Mouse (Mus musculus): ENCODE data around the gene Gm10663. TPM values are rescaled to one million over a fixed set of nuclear protein-coding genes. Genes with fewer than 3 reads are reported as not detected.

Gene Gm10663
- polyA plus RNA-seq, 1 experiment: not detected

DNA sequence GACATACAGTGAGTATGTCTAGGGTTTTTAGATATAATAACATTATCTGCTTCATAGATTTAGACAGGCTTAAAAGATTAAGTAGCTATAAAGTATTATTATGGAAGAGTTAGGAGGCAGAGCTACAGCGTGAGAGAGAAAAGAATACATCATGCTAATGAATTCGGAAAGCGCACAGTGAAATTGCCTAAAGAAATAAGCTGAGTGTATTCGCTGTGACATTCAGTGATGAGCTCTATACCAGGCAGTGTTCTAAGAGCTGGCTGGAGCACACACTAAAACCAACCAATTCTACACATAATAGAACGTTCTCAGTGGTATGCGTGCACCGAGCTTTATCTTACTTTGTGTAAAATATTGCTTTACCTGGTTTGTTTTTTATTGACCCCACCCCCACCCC is 28.8 kb downstream of the Gm10663 start:
- Histone ChIP-seq H3K4me1 (ENCODE audit: control insufficient read depth, insufficient read depth, low read length) (no peaks in the 10 kb centered on the region; the same call in 1 of the 2 replicates), H3K27ac (ENCODE audit: insufficient read depth, low read depth, low read length) (no peak overlapping the region), H3K27me3 (replicated peaks; ENCODE audit: control insufficient read depth, insufficient read depth, low read length) (no peaks in the 10 kb centered on the region), H3K4me3 (ENCODE audit: insufficient read depth, low read depth, low read length) (no peak overlapping the region), H3K36me3 (ENCODE audit: control insufficient read depth, insufficient read depth, low read length) (no peaks in the 10 kb centered on the region)
- TF ChIP-seq POLR2A (IDR thresholded peaks at IDR 0.05; ENCODE audit: low read depth, low read length): no peak
- TF ChIP-seq CTCF (conservative IDR thresholded peaks at IDR 0.05; ENCODE audit: insufficient read depth, insufficient read length, low read depth, low read length): no peak
- no peak for DNase-seq
- 84% methylated on average over 7 of the region's 7 CpGs for WGBS

DNA sequence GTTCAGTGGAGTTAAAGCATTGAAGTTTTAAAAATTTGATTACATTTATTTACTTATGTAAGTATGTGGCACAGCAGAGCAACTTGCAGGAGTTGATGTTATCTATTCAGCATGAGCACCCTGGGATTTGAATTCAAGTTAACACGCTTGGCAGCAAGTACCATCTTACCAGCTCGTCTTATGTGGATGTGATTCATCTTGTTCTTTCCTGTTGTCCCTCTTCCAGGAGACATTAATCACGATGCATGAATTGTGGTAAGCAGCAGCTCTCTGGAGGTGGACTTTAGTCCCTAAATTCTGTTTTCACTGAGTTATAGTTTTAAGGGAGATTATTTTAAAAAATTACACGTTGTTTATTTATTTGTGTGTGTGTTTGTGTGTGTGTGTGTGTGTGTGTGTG is 29.2 kb downstream of the Gm10663 start:
- Histone ChIP-seq H3K27ac (ENCODE audit: insufficient read depth, low read depth, low read length) (no peak overlapping the region; the same call in 1 of the 2 replicates), H3K4me1 (ENCODE audit: control insufficient read depth, insufficient read depth, low read length) (no peaks in the 10 kb centered on the region; the same call in 1 of the 2 replicates), H3K4me3 (ENCODE audit: insufficient read depth, low read depth, low read length) (no peak overlapping the region), H3K27me3 (replicated peaks; ENCODE audit: control insufficient read depth, insufficient read depth, low read length) (no peaks in the 10 kb centered on the region), H3K36me3 (ENCODE audit: control insufficient read depth, insufficient read depth, low read length) (no peaks in the 10 kb centered on the region)
- WGBS: 44% methylated on average over 4 of the region's 4 CpGs
- TF ChIP-seq POLR2A (IDR thresholded peaks at IDR 0.05; ENCODE audit: low read depth, low read length) (no peak), CTCF (conservative IDR thresholded peaks at IDR 0.05; ENCODE audit: insufficient read depth, insufficient read length, low read depth, low read length) (no peak)
- no peak for DNase-seq

- Histone ChIP-seq H3K27me3 (replicated peaks; ENCODE audit: control insufficient read depth, insufficient read depth, low read length) (no peaks in the 10 kb centered on the region), H3K36me3 (ENCODE audit: control insufficient read depth, insufficient read depth, low read length) (no peaks in the 10 kb centered on the region), H3K4me3 (ENCODE audit: insufficient read depth, low read depth, low read length) (no peak overlapping the region), H3K27ac (ENCODE audit: insufficient read depth, low read depth, low read length) (no peak overlapping the region), H3K4me1 (ENCODE audit: control insufficient read depth, insufficient read depth, low read length) (no peaks in the 10 kb centered on the region)
- WGBS: 94% methylated on average over 25 of the region's 25 CpGs
- DNase-seq: no peak
- no peak for TF ChIP-seq CTCF (conservative IDR thresholded peaks at IDR 0.05; ENCODE audit: insufficient read depth, insufficient read length, low read depth, low read length)
- no peak for TF ChIP-seq POLR2A (IDR thresholded peaks at IDR 0.05; ENCODE audit: low read depth, low read length)
Observed at GRCm38 (mm10) chr8:65107936-65108718, 33.3 kb downstream of the Gm10663 start.

- H3K4me3 ChIP-seq (ENCODE audit: insufficient read depth, low read depth, low read length): no peak overlapping the region
- WGBS: 69% methylated on average over 6 of the region's 6 CpGs
Observed at GRCm38 (mm10) chr8:65108936-65109335, 34.1 kb downstream of the Gm10663 start.

GRCm38 (mm10) chr8:65110285-65110691 is 35.5 kb downstream of the Gm10663 start:
- 16% methylated on average over 5 of the region's 5 CpGs for WGBS
- H3K36me3 ChIP-seq (ENCODE audit: control insufficient read depth, insufficient read depth, low read length): no peaks in the 10 kb centered on the region
- H3K27ac ChIP-seq (ENCODE audit: insufficient read depth, low read depth, low read length): no peak overlapping the region
- H3K4me1 ChIP-seq (ENCODE audit: control insufficient read depth, insufficient read depth, low read length): no peaks in the 10 kb centered on the region
- TF ChIP-seq POLR2A (IDR thresholded peaks at IDR 0.05; ENCODE audit: low read depth, low read length) (no peak), CTCF (conservative IDR thresholded peaks at IDR 0.05; ENCODE audit: insufficient read depth, insufficient read length, low read depth, low read length) (peak; percentile 90)
- H3K4me3 ChIP-seq (ENCODE audit: insufficient read depth, low read depth, low read length): no peak overlapping the region
- no peaks in the 10 kb centered on the region for H3K27me3 ChIP-seq (replicated peaks; ENCODE audit: control insufficient read depth, insufficient read depth, low read length)
- peak; percentile 78 for DNase-seq

More at GRCm38 (mm10) chr8:65108936-65109335, 34.1 kb downstream of the Gm10663 start:
- Histone ChIP-seq H3K4me1 (ENCODE audit: control insufficient read depth, insufficient read depth, low read length) (no peaks in the 10 kb centered on the region), H3K36me3 (ENCODE audit: control insufficient read depth, insufficient read depth, low read length) (no peaks in the 10 kb centered on the region), H3K27me3 (replicated peaks; ENCODE audit: control insufficient read depth, insufficient read depth, low read length) (no peaks in the 10 kb centered on the region), H3K27ac (ENCODE audit: insufficient read depth, low read depth, low read length) (no peak overlapping the region)
- no peak for TF ChIP-seq CTCF (conservative IDR thresholded peaks at IDR 0.05; ENCODE audit: insufficient read depth, insufficient read length, low read depth, low read length)
- no peak for TF ChIP-seq POLR2A (IDR thresholded peaks at IDR 0.05; ENCODE audit: low read depth, low read length)
- no peak for DNase-seq

- Histone ChIP-seq H3K27ac (ENCODE audit: insufficient read depth, low read depth, low read length) (no peak overlapping the region), H3K4me1 (ENCODE audit: control insufficient read depth, insufficient read depth, low read length) (no peaks in the 10 kb centered on the region), H3K4me3 (ENCODE audit: insufficient read depth, low read depth, low read length) (no peak overlapping the region), H3K27me3 (replicated peaks; ENCODE audit: control insufficient read depth, insufficient read depth, low read length) (no peaks in the 10 kb centered on the region), H3K36me3 (ENCODE audit: control insufficient read depth, insufficient read depth, low read length) (no peaks in the 10 kb centered on the region)
- WGBS: 73% methylated on average over 6 of the region's 6 CpGs
- TF ChIP-seq POLR2A (IDR thresholded peaks at IDR 0.05; ENCODE audit: low read depth, low read length) (no peak), CTCF (conservative IDR thresholded peaks at IDR 0.05; ENCODE audit: insufficient read depth, insufficient read length, low read depth, low read length) (no peak)
- DNase-seq: no peak
Observed at GRCm38 (mm10) chr8:65112092-65112491, 37.3 kb downstream of the Gm10663 start.

GRCm38 (mm10) chr8:65126014-65126413 is 51.2 kb downstream of the Gm10663 start:
- Histone ChIP-seq H3K4me1 (ENCODE audit: control insufficient read depth, insufficient read depth, low read length) (no peaks in the 10 kb centered on the region), H3K27ac (ENCODE audit: insufficient read depth, low read depth, low read length) (no peak overlapping the region), H3K27me3 (replicated peaks; ENCODE audit: control insufficient read depth, insufficient read depth, low read length) (no peaks in the 10 kb centered on the region), H3K4me3 (ENCODE audit: insufficient read depth, low read depth, low read length) (no peak overlapping the region), H3K36me3 (ENCODE audit: control insufficient read depth, insufficient read depth, low read length) (no peaks in the 10 kb centered on the region)
- TF ChIP-seq POLR2A (IDR thresholded peaks at IDR 0.05; ENCODE audit: low read depth, low read length) (no peak), CTCF (conservative IDR thresholded peaks at IDR 0.05; ENCODE audit: insufficient read depth, insufficient read length, low read depth, low read length) (no peak)
- WGBS: 44% methylated on average over 1 of the region's 1 CpGs
- no peak for DNase-seq

All from kidney, adult 2 months (tissue).